Mouse (Mus musculus) cerebellum, postnatal 14 days (tissue): ENCODE results near the gene Tank.

Experiments
- DNase-seq, 2 experiments: peaks; one replicate each; pipeline ENCODE4 v3.0.0; 2021; ENCODE audit warnings: mixed read lengths in 2 of 2

Tank gene

GRCm38 (mm10) chr2:61580555-61581080, 2.2 kb downstream of the Tank start:
- no peak for DNase-seq

DNA sequence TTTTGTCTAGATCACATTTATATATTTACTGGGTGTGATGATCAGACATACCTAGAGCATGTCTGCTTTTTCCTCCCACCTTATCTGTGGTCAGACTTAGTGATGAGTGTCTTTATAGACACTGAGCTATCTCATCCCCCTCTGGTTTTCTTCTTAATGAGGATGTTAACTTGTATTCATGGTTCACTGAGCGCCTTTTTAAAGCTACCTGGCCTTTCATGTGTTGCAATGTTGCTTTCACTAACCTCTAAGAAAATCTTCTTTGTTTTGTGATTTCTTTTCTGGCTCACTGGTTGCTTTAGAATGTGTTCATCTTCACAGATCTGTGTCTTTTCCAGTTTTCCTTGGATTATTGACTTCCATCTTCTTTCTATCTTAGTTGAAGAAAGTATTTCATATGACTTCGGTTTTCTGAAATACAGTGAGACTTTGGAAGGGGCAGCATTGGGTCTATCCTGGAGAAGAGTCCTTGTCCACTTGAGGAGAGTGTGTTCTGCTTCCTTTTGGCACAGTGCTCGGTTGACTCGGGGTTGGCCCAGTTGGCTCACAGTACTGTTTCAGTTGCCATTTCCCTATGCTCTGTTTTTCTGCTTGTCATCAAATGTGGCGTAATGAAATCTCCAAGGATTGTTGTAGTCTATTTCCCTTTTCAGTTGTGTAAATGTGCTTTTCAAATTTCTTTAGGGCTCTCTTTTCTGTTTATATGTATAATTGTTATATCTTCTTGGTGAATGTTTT, 4.4 kb downstream of the Tank start:
- peak; percentile 19 to 20 for DNase-seq

DNA sequence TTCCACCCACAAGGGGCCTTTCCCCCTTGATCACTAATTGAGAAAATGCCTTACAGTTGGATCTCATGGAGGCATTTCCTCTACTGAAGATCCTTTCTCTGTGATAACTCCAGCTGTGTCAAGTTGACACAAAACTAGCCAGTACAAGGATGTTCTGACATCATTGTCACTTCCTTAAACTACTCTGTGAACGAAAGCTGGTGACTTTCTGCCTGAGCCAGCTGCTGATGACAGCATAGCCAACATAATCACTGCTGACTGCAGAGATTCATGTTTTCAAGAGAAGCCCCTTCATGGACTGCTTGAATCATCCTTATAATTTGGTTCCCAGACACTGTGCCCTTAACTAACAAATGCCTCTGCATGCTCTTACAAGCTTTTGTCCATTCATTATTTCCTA, 7.1 kb downstream of the Tank start:
- DNase-seq = no peak

DNA sequence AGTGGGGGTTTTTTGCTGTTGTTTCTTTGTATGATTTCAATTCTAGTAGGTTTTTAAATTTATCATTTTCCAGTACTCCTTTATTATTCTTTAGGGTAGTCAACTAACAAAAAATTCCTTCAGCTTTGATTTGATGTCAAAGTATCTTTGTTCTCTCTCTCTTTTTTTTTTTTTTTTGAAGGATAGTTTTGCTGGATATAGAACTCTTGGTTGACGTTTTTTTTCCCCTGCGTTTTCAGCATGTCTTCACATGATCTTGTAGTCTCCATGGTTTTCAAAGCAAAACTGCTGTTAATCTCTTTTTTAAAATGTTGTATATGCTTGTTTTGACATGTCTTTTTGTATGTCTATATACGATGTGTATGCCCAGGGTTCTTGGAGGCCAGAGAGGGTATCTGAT, 7.8 kb downstream of the Tank start:
- DNase-seq = no peak

GRCm38 (mm10) chr2:61590751-61591150, 12.4 kb downstream of the Tank start:
- no peak for DNase-seq

DNA sequence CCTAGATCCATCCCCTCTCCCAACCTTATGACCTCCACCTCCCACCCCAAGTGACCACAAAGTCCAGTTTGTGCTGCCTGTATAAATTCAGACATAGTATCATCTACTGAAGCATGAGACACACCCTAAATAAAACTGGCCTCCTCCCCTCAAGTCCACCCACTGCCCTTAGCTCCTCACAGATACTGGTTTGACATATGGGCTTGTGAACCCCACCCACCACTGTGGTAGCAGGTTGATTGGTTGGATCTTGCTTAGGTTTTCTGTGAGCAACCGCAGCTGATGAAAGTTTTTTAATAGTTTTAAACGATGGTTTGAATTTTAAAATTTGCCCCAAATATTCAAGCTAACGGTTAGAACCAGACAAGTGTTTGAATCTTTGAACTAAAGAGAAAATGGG, 13.7 kb downstream of the Tank start:
- DNase-seq = no peak

- DNase-seq = no peak
These were observed 14.3 kb downstream of the Tank start for GRCm38 (mm10) chr2:61592699-61593029.

DNA sequence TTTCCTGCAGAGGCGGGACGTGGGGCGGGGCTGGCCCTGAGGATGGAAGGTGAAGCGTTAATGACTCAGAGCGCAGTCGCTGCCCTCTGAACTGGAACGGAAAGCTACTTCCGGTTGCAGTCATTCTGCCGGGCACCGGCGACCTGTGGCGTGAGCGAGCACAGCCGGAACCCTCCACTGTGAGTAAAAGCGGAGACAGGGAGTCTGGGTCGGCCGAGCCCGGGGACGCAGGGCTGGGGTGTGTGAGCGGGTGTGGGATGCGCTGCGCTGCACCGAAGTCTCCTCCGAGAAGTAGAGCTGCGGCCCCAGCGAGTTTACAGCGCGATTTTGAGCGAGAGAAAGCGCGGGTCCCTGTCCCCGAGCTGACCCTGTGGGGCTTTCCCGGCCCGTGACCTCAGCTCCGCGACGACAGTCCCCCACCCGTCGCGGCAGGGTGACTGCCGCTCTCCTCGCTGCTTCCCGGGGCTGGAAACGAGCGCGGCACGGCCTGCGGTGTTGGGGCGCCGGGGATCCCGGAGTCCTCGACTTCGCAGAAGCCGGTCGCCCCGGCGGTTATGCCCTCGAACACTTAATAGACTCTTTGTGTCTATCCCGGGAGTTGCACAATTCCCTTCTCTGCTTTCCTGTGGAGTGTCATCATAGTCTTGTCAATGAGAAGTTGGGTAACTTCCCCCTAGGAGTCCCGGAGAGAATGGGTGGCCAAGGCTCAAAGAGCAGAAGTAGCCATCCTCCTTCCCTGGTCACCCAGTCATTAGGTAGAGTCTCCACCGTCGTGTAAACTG, 14.8 kb downstream of the Tank start:
- peak; percentile 91 to 92 for DNase-seq

DNA sequence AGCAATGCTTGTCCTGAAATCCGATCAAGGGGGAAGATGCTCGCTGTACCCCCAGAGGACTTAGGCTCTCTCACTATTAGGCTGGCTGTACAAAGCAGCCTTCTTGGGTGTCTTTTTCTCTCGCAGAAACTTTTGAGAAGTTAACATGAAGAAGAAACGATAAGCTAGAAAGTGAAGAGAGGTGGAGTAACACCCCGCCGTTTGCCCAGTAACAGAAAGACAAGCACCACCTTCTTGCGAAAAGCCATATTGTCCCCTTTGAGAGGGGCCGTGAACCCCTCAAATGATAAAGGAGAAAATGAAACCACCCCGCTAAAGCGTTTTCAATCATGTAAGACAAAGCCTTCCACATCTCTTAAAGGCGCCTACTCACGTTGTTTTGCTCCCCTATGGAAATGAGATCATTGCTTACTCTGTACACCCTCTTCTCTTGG, 15.5 kb downstream of the Tank start:
- DNase-seq = no peak

GRCm38 (mm10) chr2:61599730-61600129, 21.3 kb downstream of the Tank start:
- no peak for DNase-seq

- DNase-seq = no peak
These were observed 25.1 kb downstream of the Tank start for GRCm38 (mm10) chr2:61603461-61603860.

- DNase-seq = no peak
These were observed 28.6 kb downstream of the Tank start for GRCm38 (mm10) chr2:61606942-61607341.

- DNase-seq = no peak
These were observed 45.6 kb downstream of the Tank start for GRCm38 (mm10) chr2:61623996-61624395.

DNA sequence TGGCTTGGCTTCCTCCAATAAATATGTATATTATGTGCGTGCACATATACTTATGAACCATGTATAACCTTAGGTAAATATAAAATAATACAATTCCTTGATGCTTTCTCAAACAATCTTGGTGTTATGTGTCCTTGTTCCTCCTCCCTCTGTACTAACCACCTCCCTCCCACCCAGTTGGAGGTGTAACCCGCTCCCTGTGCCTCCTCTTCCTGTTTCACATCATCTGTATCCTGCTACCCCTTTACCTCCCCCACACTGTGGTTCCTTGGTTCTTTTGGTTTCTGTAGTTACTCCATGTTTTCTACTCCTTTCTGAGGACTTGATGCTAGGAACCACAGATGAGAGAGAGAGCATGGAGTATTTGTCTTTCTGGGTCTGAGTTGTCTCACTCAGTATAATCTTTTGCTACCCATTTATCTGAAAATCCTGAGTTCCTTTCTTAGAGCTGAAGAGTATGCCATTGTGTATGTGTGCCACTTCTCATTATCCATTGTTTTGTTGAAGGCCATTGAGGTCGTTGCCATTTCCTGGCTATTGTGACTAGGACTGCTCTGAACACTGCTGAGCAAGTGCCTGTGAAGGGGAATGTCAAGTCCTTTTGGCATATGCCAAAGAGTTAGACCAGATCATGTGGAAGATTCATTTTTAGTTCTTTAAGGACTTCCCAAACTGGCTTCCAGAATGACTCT, 52.6 kb downstream of the Tank start:
- DNase-seq = no peak

DNA sequence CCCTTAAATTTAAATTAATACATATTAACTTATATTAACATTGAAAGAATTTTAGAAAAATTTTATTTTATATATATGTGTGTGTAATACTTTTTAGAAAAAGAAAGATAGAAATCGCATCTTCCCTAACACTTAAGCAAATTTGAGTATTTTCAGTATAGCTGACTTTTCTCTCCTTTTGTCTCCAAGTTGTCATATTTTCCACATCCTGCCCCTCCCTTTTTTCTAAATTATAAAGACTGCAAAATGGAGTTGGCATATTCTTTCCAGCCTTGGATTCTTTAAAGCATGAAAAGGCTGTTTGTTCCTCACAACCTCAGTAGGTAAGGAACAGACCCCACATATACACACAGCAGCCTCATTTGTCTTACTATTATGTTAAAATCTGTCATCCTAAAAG, 56.7 kb downstream of the Tank start:
- DNase-seq = no peak

DNA sequence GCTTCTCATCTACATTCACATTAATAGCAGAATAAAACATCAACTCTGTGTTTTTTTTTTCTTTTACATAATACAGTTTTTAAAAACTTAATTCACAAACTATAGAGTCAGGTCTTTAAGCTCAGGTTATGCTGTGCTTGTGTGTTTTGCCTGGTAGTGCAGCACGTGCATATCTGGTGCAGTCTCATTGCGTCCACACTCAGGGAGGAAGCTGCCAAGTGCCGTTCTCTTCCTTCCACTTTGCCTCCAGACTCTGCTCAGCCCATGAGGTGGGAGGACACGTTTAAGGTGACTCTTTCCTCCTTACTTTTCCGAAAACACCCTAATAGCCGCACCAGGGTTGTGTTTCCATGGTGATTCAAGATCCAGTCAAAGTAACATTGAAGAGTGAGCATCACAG, 59.8 kb downstream of the Tank start:
- no peak for DNase-seq

DNA sequence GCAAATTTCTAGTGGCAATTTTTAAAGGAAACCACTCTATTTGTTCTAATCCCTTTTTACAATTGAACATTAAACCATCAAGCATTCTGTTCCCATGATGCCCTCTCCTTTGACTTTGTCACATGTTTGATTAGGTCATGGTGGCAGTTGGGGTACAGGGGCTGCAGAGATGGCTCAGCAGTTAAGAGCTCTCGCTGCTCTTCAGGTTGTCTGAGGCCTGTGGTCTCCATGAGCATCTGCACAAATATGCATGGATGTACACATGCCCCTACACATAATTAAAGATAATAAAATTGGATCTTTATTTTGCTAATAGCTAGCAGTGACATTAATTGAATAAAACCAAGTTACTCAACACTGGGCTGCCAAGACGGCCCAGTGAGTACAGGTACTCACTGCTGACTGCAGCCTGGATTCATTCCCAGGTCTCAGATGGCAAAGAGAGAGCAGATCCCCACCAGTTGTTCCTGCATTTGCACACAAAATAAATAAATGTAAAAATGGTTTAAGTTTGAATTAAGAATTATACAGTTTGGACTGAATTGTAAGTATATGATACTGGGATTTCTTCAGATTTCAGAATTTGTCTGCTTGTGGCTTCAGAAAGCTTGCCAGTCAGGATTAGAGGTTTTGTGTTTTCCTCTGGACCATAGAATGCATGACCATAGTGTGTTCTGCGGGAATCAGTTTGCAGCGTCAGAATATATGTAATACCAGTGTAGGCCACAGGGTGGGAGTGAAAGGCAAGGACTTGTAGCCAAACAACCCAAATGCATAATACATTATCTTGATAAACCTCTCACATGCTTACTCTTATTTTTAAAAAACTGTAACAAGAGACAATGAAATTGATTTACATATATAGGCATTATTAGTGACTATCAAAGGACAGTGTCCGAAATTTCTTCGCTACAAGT, 64.3 kb downstream of the Tank start:
- peak; percentile 83 to 84 for DNase-seq

- no peak for DNase-seq
These were observed 72.8 kb downstream of the Tank start for GRCm38 (mm10) chr2:61651206-61651605.

GRCm38 (mm10) chr2:61651640-61652039, 73.3 kb downstream of the Tank start:
- no peak for DNase-seq

- DNase-seq = peak in 1 of 2 experiments; percentile 25
These were observed 76.6 kb downstream of the Tank start for GRCm38 (mm10) chr2:61655046-61655381.

DNA sequence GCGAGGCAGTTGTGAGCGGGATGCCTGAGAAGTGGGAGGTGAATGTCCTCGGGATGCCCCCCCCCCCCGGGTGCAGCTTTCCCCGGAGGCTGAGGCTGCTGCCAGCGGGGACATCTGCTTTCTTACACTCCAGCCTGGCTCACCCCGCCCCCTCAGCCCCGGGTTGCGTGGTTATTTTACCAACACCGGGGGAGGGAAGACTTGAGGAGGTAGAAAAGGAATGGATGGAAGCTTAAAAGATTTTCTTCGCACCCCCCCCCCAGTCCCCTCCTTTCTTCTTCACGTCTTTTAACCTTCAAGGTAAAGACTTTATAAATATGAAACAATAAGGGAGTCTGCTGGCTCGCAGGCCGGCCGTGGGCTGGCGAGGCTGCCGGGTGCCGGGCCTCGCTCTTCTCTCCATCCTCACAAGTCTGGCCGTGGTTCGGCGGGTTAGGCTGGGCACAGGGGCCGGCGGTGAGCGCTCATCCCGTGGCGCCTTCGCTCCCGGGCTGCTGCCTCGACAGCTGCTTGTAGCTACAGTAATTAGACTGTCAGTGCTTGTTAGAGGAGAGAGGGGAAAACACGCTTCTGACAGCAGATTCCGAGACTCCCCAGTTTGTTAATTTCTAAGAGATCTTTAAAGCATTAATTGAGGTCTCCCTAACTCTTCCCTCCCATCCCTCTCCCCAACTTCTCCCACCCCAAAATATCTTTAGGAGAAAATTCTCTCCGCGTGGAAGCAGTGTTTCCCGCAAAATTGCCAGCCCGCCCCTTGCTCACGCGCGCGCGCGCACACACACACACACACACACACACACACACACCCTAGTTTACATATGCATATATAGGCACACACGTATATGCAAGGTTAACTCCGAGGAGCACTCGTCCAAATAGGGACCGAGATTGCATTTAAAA, 77.2 kb downstream of the Tank start:
- peak; percentile 68 for DNase-seq
